Mouse (Mus musculus): ENCODE results near the gene Olfr613. TPM values are rescaled to one million over a fixed set of nuclear protein-coding genes. Genes with fewer than 3 reads are reported as not detected.
"Not testable (repeated sequence)": the region's sequence is repeated elsewhere in the genome, so short reads cannot be mapped to it uniquely, and the experiment has no call there.

The Olfr613 gene
- polyA plus RNA-seq (2015; fragmentation: Nextera tagmentation; extraction: Ambion mirVana): not detected in 2 replicates

- Histone ChIP-seq H3K4me1 (replicated peaks) (no peaks in the 10 kb centered on the region), H3K4me3 (no peak within 1 kb of the TSS), H3K27me3 (no peaks in the 10 kb centered on the region), H3K9me3 (replicated peaks) (no peaks in the 10 kb centered on the region), H3K4me2 (no peak within 1 kb of the TSS), H3K36me3 (no peaks in the 10 kb centered on the region), H3K9ac (no peak within 1 kb of the TSS), H3K27ac (no peak within 1 kb of the TSS)
- WGBS: 68% methylated on average over 2 of the region's 2 CpGs
- ATAC-seq (replicated peaks; ENCODE audit: insufficient number of reproducible peaks, insufficient read depth, low FRiP score, low read depth): no peak
Measured at GRCm38 (mm10) chr7:103547774-103548173, at the start of gene Olfr613. Gene Olfr613 (plus strand): TSS chr7:103548074.

GRCm38 (mm10) chr7:103512022-103512421 is 35.9 kb upstream of the Olfr613 start, which contains the start of gene Olfr610:
Gene Olfr610 (minus strand): TSS chr7:103512122.
- Histone ChIP-seq H3K27me3 (no peaks in the 10 kb centered on the region), H3K4me1 (replicated peaks) (no peaks in the 10 kb centered on the region), H3K27ac (no peak within 1 kb of the TSS), H3K9ac (no peak within 1 kb of the TSS), H3K4me3 (no peak within 1 kb of the TSS), H3K36me3 (no peaks in the 10 kb centered on the region), H3K4me2 (no peak within 1 kb of the TSS), H3K9me3 (replicated peaks) (no peaks in the 10 kb centered on the region)
- ATAC-seq (replicated peaks; ENCODE audit: insufficient number of reproducible peaks, insufficient read depth, low FRiP score, low read depth): no peak
- WGBS: 78% methylated on average over 2 of the region's 2 CpGs

DNA sequence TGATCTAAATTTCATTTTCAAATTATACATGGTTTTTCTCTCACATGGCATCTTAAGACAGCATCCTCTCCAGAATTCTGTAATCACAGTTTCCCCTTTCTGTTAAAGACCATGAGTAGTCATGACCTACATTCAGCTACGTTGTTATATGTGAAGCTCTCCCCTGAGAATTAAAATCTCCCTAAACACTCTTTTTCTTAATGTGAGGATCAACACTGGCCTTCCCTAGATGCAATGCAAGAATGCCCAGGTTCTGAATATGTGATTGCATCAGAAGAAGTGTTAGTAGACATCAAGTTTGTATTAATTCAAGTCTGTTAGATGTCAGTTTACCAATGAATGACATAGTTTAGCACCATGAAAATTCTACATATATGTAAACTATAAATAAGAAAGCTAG is 27.1 kb upstream of the Olfr613 start, which contains the start of gene Olfr611:
Olfr611 (minus strand) TSS at position 101 of the 400 bp plus-strand sequence.
- not testable (repeated sequence) for ATAC-seq (replicated peaks; ENCODE audit: insufficient number of reproducible peaks, insufficient read depth, low FRiP score, low read depth); H3K9ac ChIP-seq; H3K4me3 ChIP-seq; H3K36me3 ChIP-seq; H3K4me2 ChIP-seq; H3K27me3 ChIP-seq; H3K4me1 ChIP-seq (replicated peaks); H3K27ac ChIP-seq; H3K9me3 ChIP-seq (replicated peaks)
- whole genome bisulfite sequencing: 43% methylated on average over 1 of the region's 1 CpGs

- H3K27ac ChIP-seq; H3K36me3 ChIP-seq; H3K4me1 ChIP-seq (replicated peaks); H3K27me3 ChIP-seq; H3K9me3 ChIP-seq (replicated peaks); H3K4me2 ChIP-seq; ATAC-seq (replicated peaks; ENCODE audit: insufficient number of reproducible peaks, insufficient read depth, low FRiP score, low read depth); H3K4me3 ChIP-seq; H3K9ac ChIP-seq: not testable (repeated sequence)
- 71% methylated on average over 2 of the region's 2 CpGs for WGBS
Measured at GRCm38 (mm10) chr7:103542617-103543016, 5.3 kb upstream of the Olfr613 start, which contains the start of gene Olfr612. Gene Olfr612 (minus strand): TSS chr7:103542717.

GRCm38 (mm10) chr7:103555779-103556178 is 7.9 kb downstream of the Olfr613 start, which contains the start of gene Olfr615:
Gene Olfr615 (plus strand): TSS chr7:103556079.
- no peaks in the 10 kb centered on the region for H3K9me3 ChIP-seq (replicated peaks)
- no peak for ATAC-seq (replicated peaks; ENCODE audit: insufficient number of reproducible peaks, insufficient read depth, low FRiP score, low read depth)
- no peaks in the 10 kb centered on the region for H3K27me3 ChIP-seq
- 78% methylated on average over 2 of the region's 2 CpGs for WGBS
- no peak within 1 kb of the TSS for H3K4me2 ChIP-seq
- no peak within 1 kb of the TSS for H3K4me3 ChIP-seq
- no peaks in the 10 kb centered on the region for H3K4me1 ChIP-seq (replicated peaks)
- H3K27ac ChIP-seq: no peak within 1 kb of the TSS
- no peaks in the 10 kb centered on the region for H3K36me3 ChIP-seq
- H3K9ac ChIP-seq: no peak within 1 kb of the TSS

DNA sequence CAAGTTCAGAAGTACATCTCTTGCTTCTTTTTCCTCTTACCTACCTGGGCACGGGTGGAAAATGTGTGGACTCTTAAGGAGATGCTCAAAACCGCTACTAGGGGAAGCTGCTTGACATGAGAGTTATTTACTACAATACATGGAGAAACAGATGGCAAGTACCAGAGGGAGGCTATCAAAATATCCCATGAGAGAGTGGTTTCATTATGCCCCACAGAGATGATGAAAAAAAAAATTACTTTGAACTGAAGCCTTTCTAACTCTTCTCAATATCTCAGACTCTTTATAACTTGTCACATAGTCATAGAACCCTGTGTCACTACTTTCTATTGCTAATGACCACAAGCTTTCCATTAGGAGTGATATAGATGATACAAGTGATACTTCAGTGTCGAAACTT is 21.2 kb downstream of the Olfr613 start, which contains the start of gene Olfr616:
Olfr616 (minus strand) TSS at position 101 of the 400 bp plus-strand sequence.
- Histone ChIP-seq H3K4me2 (no peak within 1 kb of the TSS), H3K9me3 (replicated peaks) (no peaks in the 10 kb centered on the region), H3K36me3 (no peaks in the 10 kb centered on the region), H3K27me3 (no peaks in the 10 kb centered on the region), H3K4me1 (replicated peaks) (no peaks in the 10 kb centered on the region), H3K27ac (no peak within 1 kb of the TSS), H3K9ac (no peak within 1 kb of the TSS), H3K4me3 (no peak within 1 kb of the TSS)
- 75% methylated on average over 3 of the region's 3 CpGs for WGBS
- ATAC-seq (replicated peaks; ENCODE audit: insufficient number of reproducible peaks, insufficient read depth, low FRiP score, low read depth): no peak

DNA sequence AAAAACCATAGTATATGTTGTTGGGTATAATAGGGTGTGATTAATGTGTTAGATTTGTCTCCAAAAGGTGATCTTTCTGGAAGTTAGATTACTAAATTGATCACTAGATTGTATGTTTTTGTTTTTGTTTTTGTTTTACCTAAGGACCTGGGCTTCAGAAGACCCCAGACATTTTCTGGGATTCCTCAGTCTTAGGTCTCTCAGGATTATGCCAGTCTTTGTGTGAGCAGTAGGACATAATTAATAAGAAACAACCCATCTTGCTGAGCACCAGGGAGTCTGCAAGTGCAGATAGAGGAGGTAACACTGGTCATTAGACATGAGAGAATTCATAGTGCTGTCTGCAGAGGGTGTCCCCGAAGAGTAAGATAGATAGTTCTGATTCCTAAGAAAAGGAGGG is 24.9 kb downstream of the Olfr613 start, which contains the start of gene Olfr617:
Olfr617 (plus strand) TSS at position 301 of the 400 bp plus-strand sequence.
- no peak for ATAC-seq (replicated peaks; ENCODE audit: insufficient number of reproducible peaks, insufficient read depth, low FRiP score, low read depth)
- Histone ChIP-seq H3K4me1 (replicated peaks) (no peaks in the 10 kb centered on the region), H3K9ac (no peak within 1 kb of the TSS), H3K27me3 (no peaks in the 10 kb centered on the region), H3K27ac (no peak within 1 kb of the TSS), H3K36me3 (no peaks in the 10 kb centered on the region), H3K4me3 (no peak within 1 kb of the TSS), H3K9me3 (replicated peaks) (no peaks in the 10 kb centered on the region), H3K4me2 (no peak within 1 kb of the TSS)
- WGBS: 65% methylated on average over 1 of the region's 1 CpGs

DNA sequence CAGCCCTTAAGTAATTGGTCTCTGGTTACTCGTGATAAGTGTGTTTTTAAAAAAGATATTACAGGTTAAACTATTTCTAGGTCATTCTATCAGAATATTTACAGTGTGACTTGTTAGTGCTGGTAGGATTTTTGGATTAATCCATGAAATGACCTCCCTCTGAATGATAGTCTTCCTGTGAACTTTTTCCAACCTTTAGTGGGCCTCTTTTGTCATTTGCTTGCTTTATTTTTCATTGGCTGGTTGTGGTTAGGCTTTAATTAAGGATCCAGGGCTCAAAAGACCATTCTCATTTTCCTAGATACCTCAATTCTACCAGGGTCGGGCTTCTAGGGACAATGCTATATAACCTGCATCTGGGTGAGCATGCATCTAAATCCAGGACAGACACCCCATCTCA is 41.9 kb downstream of the Olfr613 start, which contains the start of gene Olfr618:
Olfr618 (plus strand) TSS at position 301 of the 400 bp plus-strand sequence.
- no peaks in the 10 kb centered on the region for H3K4me1 ChIP-seq (replicated peaks)
- no peak within 1 kb of the TSS for H3K27ac ChIP-seq
- no peak for ATAC-seq (replicated peaks; ENCODE audit: insufficient number of reproducible peaks, insufficient read depth, low FRiP score, low read depth)
- no peaks in the 10 kb centered on the region for H3K36me3 ChIP-seq
- H3K9me3 ChIP-seq (replicated peaks): no peaks in the 10 kb centered on the region
- H3K27me3 ChIP-seq: no peaks in the 10 kb centered on the region
- WGBS: 50% methylated on average over 2 of the region's 2 CpGs
- no peak within 1 kb of the TSS for H3K4me3 ChIP-seq
- H3K4me2 ChIP-seq: no peak within 1 kb of the TSS
- H3K9ac ChIP-seq: no peak within 1 kb of the TSS

- Histone ChIP-seq H3K9ac (no peak within 1 kb of the TSS), H3K27me3 (no peaks in the 10 kb centered on the region), H3K4me1 (replicated peaks) (no peaks in the 10 kb centered on the region), H3K27ac (no peak within 1 kb of the TSS), H3K36me3 (no peaks in the 10 kb centered on the region), H3K4me3 (no peak within 1 kb of the TSS), H3K9me3 (replicated peaks) (no peaks in the 10 kb centered on the region), H3K4me2 (no peak within 1 kb of the TSS)
- no peak for ATAC-seq (replicated peaks; ENCODE audit: insufficient number of reproducible peaks, insufficient read depth, low FRiP score, low read depth)
Measured at GRCm38 (mm10) chr7:103600275-103600674, 52.4 kb downstream of the Olfr613 start, which contains the start of gene Olfr619. Gene Olfr619 (plus strand): TSS chr7:103600575.

Small RNA genes lying within 50 kb of the gene (microRNA-seq; reads per million reads assigned to microRNA genes)
- not detected for gene Gm26506

Other genes with a start within 250 kb of the Olfr613 start
- gene Olfr596, start 242.4 kb upstream of the Olfr613 start, polyA plus RNA-seq (2015; fragmentation: Nextera tagmentation; extraction: Ambion mirVana): not detected in 2 replicates
- not detected in 2 replicates for gene Olfr597, start 231.8 kb upstream of the Olfr613 start, polyA plus RNA-seq (2015; fragmentation: Nextera tagmentation; extraction: Ambion mirVana)
- gene Olfr598, start 224.5 kb upstream of the Olfr613 start, polyA plus RNA-seq (2015; fragmentation: Nextera tagmentation; extraction: Ambion mirVana): not detected in 2 replicates
- not detected in 2 replicates for gene Olfr599, start 212.2 kb upstream of the Olfr613 start, polyA plus RNA-seq (2015; fragmentation: Nextera tagmentation; extraction: Ambion mirVana)
- not detected in 2 replicates for gene Olfr600, start 198.4 kb upstream of the Olfr613 start, polyA plus RNA-seq (2015; fragmentation: Nextera tagmentation; extraction: Ambion mirVana)
- not detected in 2 replicates for gene Olfr601, start 185.4 kb upstream of the Olfr613 start, polyA plus RNA-seq (2015; fragmentation: Nextera tagmentation; extraction: Ambion mirVana)
- gene Olfr603, start 161.9 kb upstream of the Olfr613 start, polyA plus RNA-seq (2015; fragmentation: Nextera tagmentation; extraction: Ambion mirVana): not detected in 2 replicates
- not detected in 2 replicates for gene Usp17lc, start 133.0 kb upstream of the Olfr613 start, polyA plus RNA-seq (2015; fragmentation: Nextera tagmentation; extraction: Ambion mirVana)
- gene Olfr605, start 102.6 kb upstream of the Olfr613 start, polyA plus RNA-seq (2015; fragmentation: Nextera tagmentation; extraction: Ambion mirVana): not detected in 2 replicates
- gene Olfr606, start 99.0 kb upstream of the Olfr613 start, polyA plus RNA-seq (2015; fragmentation: Nextera tagmentation; extraction: Ambion mirVana): not detected in 2 replicates
- 0.31 and 0.47 TPM in 2 replicates for gene Olfr607, start 83.9 kb upstream of the Olfr613 start, polyA plus RNA-seq (2015; fragmentation: Nextera tagmentation; extraction: Ambion mirVana)
- gene Olfr608, start 78.2 kb upstream of the Olfr613 start, polyA plus RNA-seq (2015; fragmentation: Nextera tagmentation; extraction: Ambion mirVana): 0.52 and 0.59 TPM in 2 replicates
- 0.04 and 0.19 TPM in 2 replicates for gene Olfr609, start 50.0 kb upstream of the Olfr613 start, polyA plus RNA-seq (2015; fragmentation: Nextera tagmentation; extraction: Ambion mirVana)
- gene Olfr610, start 36.0 kb upstream of the Olfr613 start, polyA plus RNA-seq (2015; fragmentation: Nextera tagmentation; extraction: Ambion mirVana): not detected in 2 replicates
- not detected in 2 replicates for gene Olfr611, start 27.2 kb upstream of the Olfr613 start, polyA plus RNA-seq (2015; fragmentation: Nextera tagmentation; extraction: Ambion mirVana)
- not detected in 2 replicates for gene Olfr612, start 5.4 kb upstream of the Olfr613 start, polyA plus RNA-seq (2015; fragmentation: Nextera tagmentation; extraction: Ambion mirVana)
- gene Olfr615, start 8.0 kb downstream of the Olfr613 start, polyA plus RNA-seq (2015; fragmentation: Nextera tagmentation; extraction: Ambion mirVana): not detected in 2 replicates
- not detected in 2 replicates for gene Olfr616, start 21.1 kb downstream of the Olfr613 start, polyA plus RNA-seq (2015; fragmentation: Nextera tagmentation; extraction: Ambion mirVana)
- gene Olfr617, start 25.0 kb downstream of the Olfr613 start, polyA plus RNA-seq (2015; fragmentation: Nextera tagmentation; extraction: Ambion mirVana): not detected in 2 replicates
- not detected in 2 replicates for gene Olfr618, start 42.0 kb downstream of the Olfr613 start, polyA plus RNA-seq (2015; fragmentation: Nextera tagmentation; extraction: Ambion mirVana)
- gene Olfr619, start 52.5 kb downstream of the Olfr613 start, polyA plus RNA-seq (2015; fragmentation: Nextera tagmentation; extraction: Ambion mirVana): not detected in 2 replicates
- not detected in 2 replicates for gene Olfr620, start 64.5 kb downstream of the Olfr613 start, polyA plus RNA-seq (2015; fragmentation: Nextera tagmentation; extraction: Ambion mirVana)
- gene Olfr622, start 94.6 kb downstream of the Olfr613 start, polyA plus RNA-seq (2015; fragmentation: Nextera tagmentation; extraction: Ambion mirVana): not detected in 2 replicates
- not detected in 2 replicates for gene Olfr623, start 115.6 kb downstream of the Olfr613 start, polyA plus RNA-seq (2015; fragmentation: Nextera tagmentation; extraction: Ambion mirVana)
- 0.03 TPM in 2 replicates for gene Olfr624, start 123.1 kb downstream of the Olfr613 start, polyA plus RNA-seq (2015; fragmentation: Nextera tagmentation; extraction: Ambion mirVana)
- gene Olfr625-ps1, start 134.6 kb downstream of the Olfr613 start, polyA plus RNA-seq (2015; fragmentation: Nextera tagmentation; extraction: Ambion mirVana): not detected in 2 replicates
- not detected in 2 replicates for gene Olfr243, start 166.6 kb downstream of the Olfr613 start, polyA plus RNA-seq (2015; fragmentation: Nextera tagmentation; extraction: Ambion mirVana)
- not detected in 2 replicates for gene Olfr628, start 182.3 kb downstream of the Olfr613 start, polyA plus RNA-seq (2015; fragmentation: Nextera tagmentation; extraction: Ambion mirVana)
- gene Olfr629, start 196.9 kb downstream of the Olfr613 start, polyA plus RNA-seq (2015; fragmentation: Nextera tagmentation; extraction: Ambion mirVana): not detected in 2 replicates
- not detected in 2 replicates for gene Olfr630, start 209.3 kb downstream of the Olfr613 start, polyA plus RNA-seq (2015; fragmentation: Nextera tagmentation; extraction: Ambion mirVana)
- gene Olfr69, start 223.5 kb downstream of the Olfr613 start, polyA plus RNA-seq (2015; fragmentation: Nextera tagmentation; extraction: Ambion mirVana): not detected in 2 replicates
- gene Olfr68, start 231.6 kb downstream of the Olfr613 start, polyA plus RNA-seq (2015; fragmentation: Nextera tagmentation; extraction: Ambion mirVana): not detected in 2 replicates
- gene Olfr67, start 243.7 kb downstream of the Olfr613 start, polyA plus RNA-seq (2015; fragmentation: Nextera tagmentation; extraction: Ambion mirVana): not detected in 2 replicates

Measured in heart, embryonic 15.5 days (tissue).